Mouse (Mus musculus) hindbrain, embryonic 14.5 days (tissue): ENCODE data around the gene Hadhb. TPM values are rescaled to one million over a fixed set of nuclear protein-coding genes. Genes with fewer than 3 reads are reported as not detected.
"Not testable (repeated sequence)": the region's sequence is repeated elsewhere in the genome, so short reads cannot be mapped to it uniquely, and the experiment has no call there.

Experiments
- ATAC-seq: fragments of 200-750 bp; cut with Nextera tagmentation; 2 replicates; pipeline ENCODE4 v1.8.0; 2017; ENCODE audit warnings: moderate number of reproducible peaks, mild to moderate bottlenecking, moderate TSS enrichment, moderate library complexity; ENCODE audit not compliant: low FRiP score
- DNase-seq: peaks from one replicate; pipeline ENCODE4 v3.0.0-alpha.2; 2015; ENCODE audit warnings: low spot score
- H3K27ac ChIP-seq: fragments of 300-500 bp; sonication (generic); 2 replicates; pipeline ENCODE4 v1.5.1; 2014; ENCODE audit warnings: mild to moderate bottlenecking, moderate library complexity
- H3K27me3 ChIP-seq: fragments of 300-500 bp; sonication (generic); 2 replicates; pipeline ENCODE4 v1.6.1; 2014; ENCODE audit warnings: mild to moderate bottlenecking, low read length, mixed read lengths; ENCODE audit not compliant: control insufficient read depth, insufficient read depth
- H3K36me3 ChIP-seq: fragments of 300-500 bp; sonication (generic); replicated peaks from 2 replicates; pipeline ENCODE4 v1.6.1; 2014; ENCODE audit not compliant: control insufficient read depth, insufficient read depth
- H3K4me1 ChIP-seq: fragments of 300-500 bp; sonication (generic); replicated peaks from 2 replicates; pipeline ENCODE4 v1.6.1; 2014; ENCODE audit warnings: antibody characterized with exemption, low read length, mixed read lengths; ENCODE audit not compliant: control insufficient read depth, insufficient read depth
- H3K4me2 ChIP-seq: fragments of 300-500 bp; sonication (generic); replicated peaks from 2 replicates; pipeline ENCODE4 v1.6.1; 2014; ENCODE audit warnings: mild to moderate bottlenecking, moderate library complexity
- H3K4me3 ChIP-seq: fragments of 300-500 bp; sonication (generic); replicated peaks from 2 replicates; pipeline ENCODE4 v1.5.1; 2014; ENCODE audit warnings: mild to moderate bottlenecking, low read length
- H3K9ac ChIP-seq: fragments of 300-500 bp; sonication (generic); 2 replicates; pipeline ENCODE4 v1.6.1; 2014
- H3K9me3 ChIP-seq: fragments of 300-500 bp; sonication (generic); 2 replicates; pipeline ENCODE4 v1.6.1; 2016; ENCODE audit warnings: low read length; ENCODE audit not compliant: control insufficient read depth
- WGBS: fragments of 180-500 bp; shearing (Covaris S2); extraction: QIAGEN DNeasy Blood & Tissue Kit; methylation state at CpG from one replicate; pipeline ENCODE4 v1.1.7; 2014; 5-methylcytosine and 5-hydroxymethylcytosine counted together
- polyA plus RNA-seq: library from polyadenylated mRNA; unstranded; fragments of >200 nt; fragmentation: Nextera tagmentation; extraction: Ambion mirVana; gene quantifications from 2 replicates; pipeline ENCODE4 v1.2.1, GENCODE M21; 2014

The Hadhb gene
- polyA plus RNA-seq, 1 experiment from 2014 or later, result 62.3 TPM

- Histone ChIP-seq H3K4me3 (no peak overlapping the region), H3K9ac (no peak overlapping the region), H3K36me3 (peaks cover 5% of the 10 kb centered on the region; the same call in 1 of the 2 replicates), H3K4me2 (no peak overlapping the region), H3K9me3 (no peaks in the 10 kb centered on the region), H3K27me3 (no peaks in the 10 kb centered on the region), H3K27ac (no peak overlapping the region), H3K4me1 (no peaks in the 10 kb centered on the region)
- ATAC-seq, result no peak
- DNase-seq, result no peak
- 92% methylated on average over 5 of the region's 5 CpGs for WGBS
Observed at GRCm38 (mm10) chr5:30195340-30195739, 40.3 kb downstream of the Hadhb start.

GRCm38 (mm10) chr5:30198257-30198656 is 43.2 kb downstream of the Hadhb start:
- no peak for DNase-seq
- Histone ChIP-seq H3K4me1 (no peaks in the 10 kb centered on the region), H3K4me2 (no peak overlapping the region), H3K9me3 (no peaks in the 10 kb centered on the region), H3K36me3 (no peaks in the 10 kb centered on the region), H3K4me3 (no peak overlapping the region), H3K27ac (no peak overlapping the region), H3K9ac (no peak overlapping the region), H3K27me3 (no peaks in the 10 kb centered on the region)
- ATAC-seq, result no peak
- 83% methylated on average over 7 of the region's 7 CpGs for WGBS

GRCm38 (mm10) chr5:30201521-30201920 is 46.5 kb downstream of the Hadhb start:
- H3K36me3 ChIP-seq, result no peaks in the 10 kb centered on the region
- no peak overlapping the region for H3K9ac ChIP-seq
- no peaks in the 10 kb centered on the region for H3K9me3 ChIP-seq
- WGBS, result 55% methylated on average over 5 of the region's 5 CpGs
- H3K27ac ChIP-seq, result no peak overlapping the region
- no peaks in the 10 kb centered on the region for H3K4me1 ChIP-seq
- no peak overlapping the region for H3K4me2 ChIP-seq
- ATAC-seq, result peak; percentile 69
- H3K4me3 ChIP-seq, result no peak overlapping the region
- no peaks in the 10 kb centered on the region for H3K27me3 ChIP-seq
- DNase-seq, result peak; percentile 75

- Histone ChIP-seq H3K27me3 (no peaks in the 10 kb centered on the region), H3K9me3 (no peaks in the 10 kb centered on the region), H3K4me2 (no peak overlapping the region), H3K4me1 (no peaks in the 10 kb centered on the region), H3K27ac (no peak overlapping the region), H3K4me3 (no peak overlapping the region), H3K36me3 (no peaks in the 10 kb centered on the region), H3K9ac (no peak overlapping the region)
- ATAC-seq (no peak), DNase-seq (no peak)
- WGBS, result 94% methylated on average over 7 of the region's 7 CpGs
Observed at GRCm38 (mm10) chr5:30202221-30202620, 47.2 kb downstream of the Hadhb start.

- H3K4me1 ChIP-seq, result no peaks in the 10 kb centered on the region
- no peak overlapping the region for H3K4me2 ChIP-seq
- ATAC-seq (no peak), DNase-seq (no peak)
- 90% methylated on average over 10 of the region's 10 CpGs for WGBS
- H3K4me3 ChIP-seq, result no peak overlapping the region
- no peaks in the 10 kb centered on the region for H3K27me3 ChIP-seq
- H3K36me3 ChIP-seq, result no peaks in the 10 kb centered on the region
- no peak overlapping the region for H3K9ac ChIP-seq
- H3K9me3 ChIP-seq, result no peaks in the 10 kb centered on the region
- no peak overlapping the region for H3K27ac ChIP-seq
Observed at GRCm38 (mm10) chr5:30203216-30203885, 48.3 kb downstream of the Hadhb start.

- DNase-seq (no peak), ATAC-seq (no peak)
- no peaks in the 10 kb centered on the region for H3K9me3 ChIP-seq
- no peaks in the 10 kb centered on the region for H3K4me1 ChIP-seq
- 44% methylated on average over 1 of the region's 1 CpGs for WGBS
- H3K4me2 ChIP-seq, result no peak overlapping the region
- H3K27me3 ChIP-seq, result no peaks in the 10 kb centered on the region
- no peak overlapping the region for H3K4me3 ChIP-seq
- H3K9ac ChIP-seq, result no peak overlapping the region
- no peak overlapping the region for H3K27ac ChIP-seq
- H3K36me3 ChIP-seq, result no peaks in the 10 kb centered on the region
Observed at GRCm38 (mm10) chr5:30204441-30204840, 49.4 kb downstream of the Hadhb start.

GRCm38 (mm10) chr5:30205034-30205433 is 50.0 kb downstream of the Hadhb start:
- no peak overlapping the region for H3K27ac ChIP-seq
- H3K9ac ChIP-seq, result no peak overlapping the region
- H3K4me2 ChIP-seq, result no peak overlapping the region
- H3K36me3 ChIP-seq, result no peaks in the 10 kb centered on the region
- no peak for DNase-seq
- H3K27me3 ChIP-seq, result no peaks in the 10 kb centered on the region
- H3K9me3 ChIP-seq, result no peaks in the 10 kb centered on the region
- 73% methylated on average over 3 of the region's 3 CpGs for WGBS
- no peak overlapping the region for H3K4me3 ChIP-seq
- no peaks in the 10 kb centered on the region for H3K4me1 ChIP-seq
- ATAC-seq, result no peak

GRCm38 (mm10) chr5:30205493-30205892 is 50.4 kb downstream of the Hadhb start, which contains the start of gene Adgrf3:
TSS of gene Adgrf3 (minus strand) at chr5:30205722.
- WGBS, result 37% methylated on average over 5 of the region's 5 CpGs
- Histone ChIP-seq H3K9ac (no peak within 1 kb of the TSS), H3K36me3 (no peaks in the 10 kb centered on the region), H3K4me2 (no peak within 1 kb of the TSS), H3K9me3 (no peaks in the 10 kb centered on the region), H3K4me1 (no peaks in the 10 kb centered on the region), H3K27ac (no peak within 1 kb of the TSS), H3K27me3 (no peaks in the 10 kb centered on the region), H3K4me3 (no peak within 1 kb of the TSS)
- ATAC-seq, result no peak
- no peak for DNase-seq

GRCm38 (mm10) chr5:30207276-30207675 is 52.2 kb downstream of the Hadhb start:
- Histone ChIP-seq H3K4me2 (no peak overlapping the region), H3K27me3 (no peaks in the 10 kb centered on the region), H3K4me1 (no peaks in the 10 kb centered on the region), H3K27ac (no peak overlapping the region), H3K9me3 (no peaks in the 10 kb centered on the region), H3K9ac (no peak overlapping the region), H3K36me3 (no peaks in the 10 kb centered on the region), H3K4me3 (no peak overlapping the region)
- no peak for DNase-seq
- WGBS, result 66% methylated on average over 6 of the region's 6 CpGs
- no peak for ATAC-seq

GRCm38 (mm10) chr5:30210758-30211157 is 55.7 kb downstream of the Hadhb start:
- not testable (repeated sequence) for DNase-seq, H3K27ac ChIP-seq, H3K4me3 ChIP-seq, H3K36me3 ChIP-seq, H3K27me3 ChIP-seq, ATAC-seq, H3K4me1 ChIP-seq, H3K4me2 ChIP-seq, H3K9me3 ChIP-seq, H3K9ac ChIP-seq
- 94% methylated on average over 5 of the region's 5 CpGs for WGBS
